Mouse (Mus musculus) midbrain, embryonic 14.5 days (tissue): Measurements from ENCODE around the gene Sars2. TPM values are rescaled to one million over a fixed set of nuclear protein-coding genes. Genes with fewer than 3 reads are reported as not detected.
"Not testable (repeated sequence)": the region's sequence is repeated elsewhere in the genome, so short reads cannot be mapped to it uniquely, and the experiment has no call there.

Experiments used
- ATAC-seq: fragments of 200-750 bp; cut with Nextera tagmentation; 2 replicates; pipeline ENCODE4 v1.8.0; 2017; ENCODE audit warnings: moderate number of reproducible peaks, moderate library complexity; ENCODE audit not compliant: low FRiP score, low TSS enrichment
- DNase-seq: peaks from one replicate; pipeline ENCODE4 v3.0.0-alpha.2; 2015
- H3K27ac ChIP-seq: fragments of 300-500 bp; sonication (generic); replicated peaks from 2 replicates; pipeline ENCODE4 v1.5.1; 2014; ENCODE audit warnings: mild to moderate bottlenecking, low read depth, low read length, moderate library complexity
- H3K27me3 ChIP-seq: fragments of 300-500 bp; sonication (generic); 2 replicates; pipeline ENCODE4 v1.6.1; 2014; ENCODE audit warnings: low read length, control low read depth, mixed read lengths; ENCODE audit not compliant: control insufficient read depth, insufficient read depth
- H3K36me3 ChIP-seq: fragments of 300-500 bp; sonication (generic); 2 replicates; pipeline ENCODE4 v1.6.1; 2014; ENCODE audit warnings: low read length, control low read depth; ENCODE audit not compliant: control insufficient read depth, insufficient read depth
- H3K4me1 ChIP-seq: fragments of 300-500 bp; sonication (generic); 2 replicates; pipeline ENCODE4 v1.6.1; 2014; ENCODE audit warnings: mild to moderate bottlenecking, antibody characterized with exemption, low read length, control low read depth; ENCODE audit not compliant: control insufficient read depth, insufficient read depth
- H3K4me2 ChIP-seq: fragments of 300-500 bp; sonication (generic); 2 replicates; pipeline ENCODE4 v1.6.1; 2014; ENCODE audit warnings: mild to moderate bottlenecking, low read length, moderate library complexity
- H3K4me3 ChIP-seq: fragments of 300-500 bp; sonication (generic); replicated peaks from 2 replicates; pipeline ENCODE4 v1.5.1; 2014; ENCODE audit warnings: low read depth, low read length
- H3K9ac ChIP-seq: fragments of 300-500 bp; sonication (generic); replicated peaks from 2 replicates; pipeline ENCODE4 v1.6.1; 2014; ENCODE audit warnings: mild to moderate bottlenecking, low read length, moderate library complexity
- H3K9me3 ChIP-seq: fragments of 300-500 bp; sonication (generic); 2 replicates; pipeline ENCODE4 v1.6.1; 2016; ENCODE audit warnings: low read length, control low read depth, mixed read lengths; ENCODE audit not compliant: control insufficient read depth
- WGBS: fragments of 180-500 bp; shearing (Covaris S2); extraction: QIAGEN DNeasy Blood & Tissue Kit; methylation state at CpG from one replicate; pipeline ENCODE4 v1.1.7; 2014; 5-methylcytosine and 5-hydroxymethylcytosine counted together
- polyA plus RNA-seq: library from polyadenylated mRNA; unstranded; fragments of >200 nt; fragmentation: Nextera tagmentation; extraction: Ambion mirVana; gene quantifications from 2 replicates; pipeline ENCODE4 v1.2.1, GENCODE M21; 2014

Gene Sars2
- 16.8 TPM in 2 replicates for polyA plus RNA-seq

GRCm38 (mm10) chr7:28741709-28742438 is at the start of gene Sars2, which contains the start of gene Mrps12:
Gene Sars2, plus strand, starts transcription at chr7:28741992.
Gene Mrps12, minus strand, starts transcription at chr7:28741820.
- DNase-seq (peak; percentile 98), ATAC-seq (peak; percentile 98)
- Histone ChIP-seq H3K27me3 (no peaks in the 10 kb centered on the region), H3K36me3 (peaks cover 24% of the 10 kb centered on the region; the same call in 1 of the 2 replicates), H3K4me3 (peak within 1 kb of the TSS; percentile 75), H3K4me2 (peak within 1 kb of the TSS; percentile 69), H3K9ac (peak within 1 kb of the TSS; percentile 73), H3K27ac (peak within 1 kb of the TSS; percentile 80), H3K9me3 (no peaks in the 10 kb centered on the region), H3K4me1 (peaks cover 10% of the 10 kb centered on the region)
- WGBS, result under 1% methylated on average over 39 of the region's 39 CpGs

DNA sequence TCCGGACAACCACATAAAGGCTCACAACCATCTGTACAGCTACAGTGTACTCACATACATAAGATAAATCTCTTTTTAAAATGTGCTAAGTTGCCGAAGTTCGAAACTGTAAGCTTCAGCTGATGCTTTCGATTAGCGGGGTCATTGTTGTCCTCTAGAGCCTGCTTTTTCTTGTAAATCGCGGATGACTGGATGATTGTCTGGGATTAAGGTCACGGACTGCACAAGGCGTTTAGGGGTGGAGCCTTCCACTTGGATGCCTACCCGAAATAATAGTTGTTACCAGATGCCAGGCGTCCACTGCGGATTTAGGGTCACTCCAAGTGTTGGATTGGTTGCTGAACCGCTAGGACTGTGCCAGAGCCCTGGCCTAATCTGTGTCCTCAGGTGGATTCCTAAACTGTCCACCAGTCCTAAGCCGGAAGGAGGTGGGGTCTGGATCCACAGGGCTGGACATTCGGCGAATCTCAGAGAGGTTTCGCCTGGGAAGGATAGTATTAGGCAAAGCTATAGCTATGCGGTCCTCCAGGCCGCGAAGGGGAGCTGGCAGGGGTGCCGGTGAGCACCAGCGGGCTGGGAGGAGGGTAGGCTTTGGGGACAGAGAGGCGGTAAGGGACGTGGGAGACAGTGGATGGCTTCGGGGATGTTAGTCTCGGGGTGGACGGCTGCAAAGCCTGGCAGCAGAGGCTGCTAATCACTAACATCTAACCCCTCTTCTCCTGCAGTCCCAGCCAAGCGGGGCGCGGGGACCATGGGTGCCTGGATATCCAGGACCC is 49.1 kb upstream of the Sars2 start, which contains the start of gene Fbxo27:
TSS of gene Fbxo27 (plus strand) at position 305 of the 776 bp plus-strand sequence.
- Histone ChIP-seq H3K4me3 (peak within 1 kb of the TSS; percentile 49), H3K9me3 (no peaks in the 10 kb centered on the region), H3K4me2 (peak within 1 kb of the TSS; percentile 79), H3K27me3 (peaks cover 15% of the 10 kb centered on the region), H3K36me3 (no peaks in the 10 kb centered on the region), H3K27ac (no peak within 1 kb of the TSS), H3K4me1 (0 out of 2 replicates have a peak, but pooled peaks cover 6% of the 10 kb centered on the region), H3K9ac (peak within 1 kb of the TSS; percentile 62)
- ATAC-seq (0 out of 2 replicates have a peak, but pooled peaks have one; percentile 14), DNase-seq (peak; percentile 59)
- 22% methylated on average over 30 of the region's 30 CpGs for WGBS

DNA sequence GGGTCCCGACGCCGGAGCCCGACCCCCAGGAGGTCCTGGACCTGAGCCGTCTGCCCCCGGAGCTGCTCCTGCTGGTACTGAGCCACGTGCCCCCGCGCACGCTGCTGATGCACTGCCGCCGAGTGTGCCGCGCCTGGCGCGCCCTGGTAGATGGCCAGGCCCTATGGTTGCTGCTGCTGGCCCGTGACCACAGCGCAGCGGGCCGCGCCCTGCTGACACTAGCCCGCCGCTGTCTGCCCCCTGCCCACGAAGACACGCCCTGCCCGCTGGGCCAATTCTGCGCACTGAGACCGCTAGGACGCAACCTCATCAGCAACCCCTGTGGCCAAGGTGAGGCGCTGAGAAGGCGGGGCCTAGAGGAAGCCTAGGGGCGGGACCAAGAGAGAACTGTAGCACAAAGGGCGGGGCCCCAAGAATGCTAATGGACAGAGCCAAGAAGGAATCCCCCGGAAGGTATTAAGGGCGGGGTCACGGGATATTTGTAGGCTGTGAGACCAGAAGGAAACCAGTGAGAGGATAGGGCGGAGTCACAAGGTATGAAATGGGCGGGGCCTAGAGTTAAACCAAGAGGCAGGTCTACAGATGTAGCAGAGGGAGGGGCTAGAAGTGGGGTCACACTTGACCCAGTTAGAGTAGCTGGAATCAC is 48.3 kb upstream of the Sars2 start:
- peaks cover 15% of the 10 kb centered on the region for H3K27me3 ChIP-seq
- H3K4me1 ChIP-seq, result 0 out of 2 replicates have a peak, but pooled peaks cover 6% of the 10 kb centered on the region
- H3K36me3 ChIP-seq, result no peaks in the 10 kb centered on the region
- under 1% methylated on average over 38 of the region's 38 CpGs for WGBS
- H3K4me3 ChIP-seq, result peak overlapping the region; percentile 49
- H3K9me3 ChIP-seq, result no peaks in the 10 kb centered on the region
- no peak overlapping the region for H3K27ac ChIP-seq
- DNase-seq (peak; percentile 81), ATAC-seq (peak; percentile 85)
- H3K4me2 ChIP-seq, result peak overlapping the region; percentile 79
- H3K9ac ChIP-seq, result peak overlapping the region; percentile 62

GRCm38 (mm10) chr7:28694423-28694822 is 47.4 kb upstream of the Sars2 start:
- peak overlapping the region; percentile 79 for H3K4me2 ChIP-seq
- no peaks in the 10 kb centered on the region for H3K9me3 ChIP-seq
- peaks cover 15% of the 10 kb centered on the region for H3K27me3 ChIP-seq
- WGBS, result 9% methylated on average over 14 of the region's 14 CpGs
- H3K27ac ChIP-seq, result no peak overlapping the region
- DNase-seq (peak; percentile 4), ATAC-seq (no peak)
- H3K4me3 ChIP-seq, result no peak overlapping the region
- no peaks in the 10 kb centered on the region for H3K36me3 ChIP-seq
- H3K9ac ChIP-seq, result no peak overlapping the region
- 0 out of 2 replicates have a peak, but pooled peaks cover 6% of the 10 kb centered on the region for H3K4me1 ChIP-seq

- H3K4me1 ChIP-seq, result 0 out of 2 replicates have a peak, but pooled peaks cover 6% of the 10 kb centered on the region
- ATAC-seq (no peak), DNase-seq (no peak)
- H3K4me3 ChIP-seq, result no peak overlapping the region
- H3K36me3 ChIP-seq, result no peaks in the 10 kb centered on the region
- H3K9ac ChIP-seq, result no peak overlapping the region
- peaks cover 15% of the 10 kb centered on the region for H3K27me3 ChIP-seq
- no peak overlapping the region for H3K4me2 ChIP-seq
- 61% methylated on average over 8 of the region's 8 CpGs for WGBS
- no peaks in the 10 kb centered on the region for H3K9me3 ChIP-seq
- H3K27ac ChIP-seq, result no peak overlapping the region
Observed at GRCm38 (mm10) chr7:28694966-28695511, 46.8 kb upstream of the Sars2 start.

GRCm38 (mm10) chr7:28697277-28697676 is 44.5 kb upstream of the Sars2 start:
- ATAC-seq, result no peak
- WGBS, result 94% methylated on average over 11 of the region's 11 CpGs
- Histone ChIP-seq H3K9me3 (no peaks in the 10 kb centered on the region), H3K4me3 (no peak overlapping the region), H3K36me3 (no peaks in the 10 kb centered on the region), H3K27me3 (peaks cover 15% of the 10 kb centered on the region), H3K27ac (no peak overlapping the region), H3K4me1 (0 out of 2 replicates have a peak, but pooled peaks cover 6% of the 10 kb centered on the region), H3K4me2 (no peak overlapping the region), H3K9ac (no peak overlapping the region)
- no peak for DNase-seq

DNA sequence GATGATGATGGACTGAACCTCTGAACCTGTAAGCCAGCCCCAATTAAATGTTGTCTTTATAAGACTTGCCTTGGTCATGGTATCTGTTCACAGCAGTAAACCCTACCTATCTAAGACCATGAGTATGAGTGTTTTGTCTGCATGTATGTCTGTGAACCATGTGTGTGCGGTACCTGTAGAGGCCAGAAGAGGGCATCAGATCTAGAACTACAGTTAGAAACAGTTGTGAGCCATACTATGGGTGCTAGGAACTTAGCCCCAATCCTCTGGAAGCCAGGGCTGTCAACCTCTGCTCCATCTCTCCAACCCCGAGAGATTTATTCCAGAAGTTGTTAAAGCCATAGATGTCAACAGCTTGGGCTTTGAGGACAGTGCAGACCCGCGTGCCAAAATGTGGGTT is 41.5 kb upstream of the Sars2 start:
- no peak for DNase-seq
- no peak for ATAC-seq
- over 99% methylated on average over 4 of the region's 4 CpGs for WGBS

GRCm38 (mm10) chr7:28701306-28701705 is 40.5 kb upstream of the Sars2 start:
- not testable (repeated sequence) for H3K27me3 ChIP-seq, H3K36me3 ChIP-seq, H3K4me2 ChIP-seq, H3K9ac ChIP-seq, H3K4me1 ChIP-seq, ATAC-seq, DNase-seq, H3K27ac ChIP-seq, H3K4me3 ChIP-seq, H3K9me3 ChIP-seq
- WGBS, result 95% methylated on average over 12 of the region's 12 CpGs

More for the DNA sequence above, 41.5 kb upstream of the Sars2 start:
- no peak overlapping the region for H3K27ac ChIP-seq
- H3K4me3 ChIP-seq, result no peak overlapping the region
- H3K9ac ChIP-seq, result no peak overlapping the region
- no peaks in the 10 kb centered on the region for H3K36me3 ChIP-seq
- H3K4me1 ChIP-seq, result no peaks in the 10 kb centered on the region
- no peaks in the 10 kb centered on the region for H3K9me3 ChIP-seq
- H3K4me2 ChIP-seq, result no peak overlapping the region
- H3K27me3 ChIP-seq, result no peaks in the 10 kb centered on the region
